Comparison of ENCODE assay signal across 28 mouse cellular contexts in genomic region chr13:59025653-59026052, GRCm38 (mm10).
DNase-seq lines count a peak whose midpoint lies in the region; ATAC-seq lines count a peak whose summit lies in the region.
"Had no signal": no experiment of that assay in that cellular context is flagged by ENCODE, and none has a peak within 500 bp of the region (broad histone marks: within the 10 kb centered on the region; RNA-seq: fewer than 3 reads in every experiment).

No protein-coding gene starts in this region.

- no peak overlapping the region for H3K27ac ChIP-seq in midbrain, embryonic 14.5 days (replicated peaks; ENCODE audit: low read depth, low read length)
- H3K27ac ChIP-seq: embryonic facial prominence, embryonic 13.5 days; forebrain, embryonic 10.5 days; forebrain, embryonic 15.5 days; heart, adult 2 months; hindbrain, embryonic 15.5 days; kidney, postnatal 0 days; limb, embryonic 10.5 days; limb, embryonic 15.5 days; liver, embryonic 13.5 days; midbrain, embryonic 15.5 days had no signal

- WGBS in midbrain, embryonic 14.5 days = 84% methylated on average over 8 of the region's 8 CpGs

- H3K4me1 ChIP-seq in midbrain, embryonic 14.5 days (ENCODE audit: control insufficient read depth, insufficient read depth, low read length) = no peaks in the 10 kb centered on the region
- H3K4me1 ChIP-seq: embryonic facial prominence, embryonic 13.5 days; forebrain, embryonic 10.5 days; heart, embryonic 12.5 days; limb, embryonic 15.5 days; liver, embryonic 13.5 days had no signal

- no peaks in the 10 kb centered on the region for H3K9me3 ChIP-seq in midbrain, embryonic 14.5 days (ENCODE audit: control insufficient read depth, low read length)
- H3K9me3 ChIP-seq: forebrain, embryonic 15.5 days; hindbrain, embryonic 15.5 days; limb, embryonic 10.5 days; limb, embryonic 15.5 days; liver, embryonic 13.5 days; midbrain, embryonic 15.5 days had no signal

- no peak overlapping the region for H3K9ac ChIP-seq in midbrain, embryonic 14.5 days (replicated peaks; ENCODE audit: low read length)
- H3K9ac ChIP-seq: embryonic facial prominence, embryonic 13.5 days; forebrain, embryonic 15.5 days; heart, embryonic 12.5 days; hindbrain, embryonic 15.5 days; limb, embryonic 15.5 days; liver, embryonic 13.5 days; midbrain, embryonic 15.5 days had no signal

- no peak for DNase-seq in frontal cortex, postnatal 10 days (ENCODE audit: low spot score in 2 of 2)
- peak; percentile 19 for DNase-seq in CD4-positive helper T cell, adult 2 months (ENCODE audit: low read depth, low spot score)
- peak; percentile 2 for DNase-seq in induced T-regulatory cell, adult 2 months (ENCODE audit: low read depth)
- peak; percentile 39 for DNase-seq in thymus, postnatal 25 days
- no peak for DNase-seq in midbrain, embryonic 14.5 days
- no peak for DNase-seq in adrenal gland, adult 8-10 months
- DNase-seq: adrenal gland, postnatal 14 days; cerebellum, adult 11-12 months; cerebellum, adult 9-11 months; heart, adult 2 months; heart, postnatal 4 days; kidney, adult 2 months; kidney, postnatal 4 days; liver, embryonic 13.5 days; lung, adult 18-20 months; spleen, adult 18-20 months had no signal

- ATAC-seq in frontal cortex, adult (ENCODE audit: low TSS enrichment) = peak; percentile 51; the same call in 1 of the 2 replicates
- no peak for ATAC-seq in midbrain, embryonic 14.5 days (ENCODE audit: low FRiP score, low TSS enrichment)
- ATAC-seq: forebrain, embryonic 15.5 days; lung, postnatal 0 days; midbrain, embryonic 15.5 days had no signal

- no peaks in the 10 kb centered on the region for H3K27me3 ChIP-seq in midbrain, embryonic 14.5 days (ENCODE audit: control insufficient read depth, insufficient read depth, low read length)
- H3K27me3 ChIP-seq: CH12.LX; embryonic facial prominence, embryonic 13.5 days; forebrain, embryonic 15.5 days; heart, embryonic 12.5 days; hindbrain, embryonic 15.5 days; limb, embryonic 15.5 days; liver, embryonic 13.5 days; midbrain, embryonic 15.5 days had no signal

- no peaks in the 10 kb centered on the region for H3K36me3 ChIP-seq in midbrain, embryonic 14.5 days (ENCODE audit: control insufficient read depth, insufficient read depth, low read length)
- H3K36me3 ChIP-seq: embryonic facial prominence, embryonic 13.5 days; forebrain, embryonic 10.5 days; forebrain, embryonic 15.5 days; heart, embryonic 12.5 days; hindbrain, embryonic 15.5 days; limb, embryonic 10.5 days; limb, embryonic 15.5 days; liver, embryonic 13.5 days; midbrain, embryonic 15.5 days had no signal

- no peak overlapping the region for H3K4me2 ChIP-seq in midbrain, embryonic 14.5 days (ENCODE audit: low read length)
- H3K4me2 ChIP-seq: embryonic facial prominence, embryonic 13.5 days; forebrain, embryonic 15.5 days; heart, embryonic 12.5 days; hindbrain, embryonic 15.5 days; limb, embryonic 15.5 days; liver, embryonic 13.5 days; midbrain, embryonic 15.5 days had no signal

- no peak overlapping the region for H3K4me3 ChIP-seq in midbrain, embryonic 14.5 days (replicated peaks; ENCODE audit: low read depth, low read length)
- H3K4me3 ChIP-seq: embryonic facial prominence, embryonic 13.5 days; forebrain, embryonic 10.5 days; forebrain, embryonic 15.5 days; heart, adult 2 months; heart, embryonic 12.5 days; hindbrain, embryonic 15.5 days; limb, embryonic 10.5 days; limb, embryonic 15.5 days; liver, embryonic 13.5 days; midbrain, embryonic 15.5 days had no signal

Comparison
In these comparisons a context has a peak if more than half of its experiments do, and no peak if none do; other contexts are left out.
1. DNase-seq: peak in CD4-positive helper T cell, adult 2 months (single experiment), induced T-regulatory cell, adult 2 months (single experiment) and thymus, postnatal 25 days (single experiment); none in frontal cortex, postnatal 10 days (0 of 2), midbrain, embryonic 14.5 days (single experiment) and adrenal gland, adult 8-10 months (single experiment).